Mouse (Mus musculus) pancreas, adult 10 weeks (tissue): ENCODE data around the gene Ccl3. TPM values are rescaled to one million over a fixed set of nuclear protein-coding genes. Genes with fewer than 3 reads are reported as not detected.

Experiments
- polyA plus RNA-seq: library from polyadenylated mRNA; stranded (reverse); fragments of 350-450 nt; fragmentation: Illumina TruSeq; extraction: RNeasy Lipid Tissue Mini Kit (QIAGEN cat#74804); gene quantifications from one replicate; pipeline ENCODE4 v1.2.3, GENCODE M21; 2015; ENCODE audit warnings: low read depth, low replicate concordance; ENCODE audit not compliant: insufficient read depth

The Ccl3 gene
- not detected for polyA plus RNA-seq

DNA sequence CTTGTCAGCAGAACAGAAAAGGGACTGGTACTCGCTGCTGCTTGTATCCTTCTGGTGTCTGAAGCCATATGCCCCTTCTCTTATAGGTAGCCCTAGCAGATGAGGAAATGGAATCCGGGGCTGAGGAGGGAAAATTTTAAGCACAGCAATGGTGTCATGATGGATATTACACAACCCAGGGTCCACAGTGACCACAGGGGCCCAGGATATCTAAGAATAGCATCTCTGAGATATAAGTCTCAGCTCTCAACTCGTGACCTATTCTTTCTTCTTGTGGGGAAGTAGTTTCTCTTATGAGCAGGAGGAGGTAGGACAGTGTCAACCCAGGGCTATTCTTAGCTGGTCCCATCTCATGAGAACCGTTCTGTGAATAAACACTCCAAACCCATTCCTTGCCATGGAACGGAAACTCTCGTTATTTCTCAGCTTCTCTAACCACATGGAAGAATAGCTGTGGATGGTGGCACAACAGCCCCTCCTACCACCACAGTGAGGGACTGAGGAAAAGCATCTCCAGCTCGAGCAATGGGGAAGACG, at the start of gene Ccl3:
TSS of gene Ccl3 (minus strand) at position 51 of the 537 bp plus-strand sequence.

DNA sequence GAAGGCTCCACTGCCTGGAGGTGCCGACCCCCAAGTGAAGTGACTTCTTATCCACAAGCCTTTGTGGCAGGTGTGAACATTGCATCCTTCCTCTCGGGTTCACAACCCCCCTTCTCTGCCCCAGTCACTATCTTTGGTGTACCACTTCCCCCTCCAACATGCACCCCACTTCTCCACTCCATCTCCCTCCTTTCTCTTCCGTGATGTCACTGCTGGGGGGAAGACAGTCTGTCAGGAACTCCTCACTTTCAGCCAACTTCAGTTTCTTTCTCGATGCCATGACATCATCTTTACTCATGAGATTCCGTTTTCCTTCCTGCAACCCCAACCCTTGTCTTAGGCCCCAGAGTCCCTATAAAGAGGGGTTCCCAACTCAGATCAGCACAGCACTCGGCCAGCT, 13.0 kb upstream of the Ccl3 start, which contains the start of gene Ccl4:
TSS of gene Ccl4 (plus strand) at position 381 of the 400 bp plus-strand sequence.

DNA sequence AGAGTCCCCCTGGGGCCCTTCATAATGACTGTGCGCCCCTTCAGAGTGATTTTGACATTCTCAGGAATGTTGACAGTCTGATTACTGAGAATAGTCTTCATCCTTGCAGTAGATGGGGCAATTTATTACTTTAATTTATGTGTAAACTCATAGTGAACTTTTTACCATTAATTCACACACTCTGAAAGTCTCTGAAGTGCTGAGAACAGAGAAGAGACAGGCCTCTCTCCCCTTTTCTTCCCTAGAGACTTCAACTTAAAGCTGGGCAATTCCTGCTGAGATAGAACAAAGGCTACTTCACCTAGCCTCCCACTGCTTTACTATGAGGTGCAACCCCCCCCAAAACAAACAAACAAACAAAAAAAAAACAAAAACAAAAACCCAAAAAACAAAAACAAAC, 3.6 kb downstream of the Ccl3 start, which contains the start of gene Rpl9-ps1:
TSS of gene Rpl9-ps1 (minus strand) at position 101 of the 400 bp plus-strand sequence.

Other genes with a start within 250 kb of the Ccl3 start
- 0.37 TPM for gene Rasl10b, start 240.2 kb downstream of the Ccl3 start, polyA plus RNA-seq
- gene Gas2l2, start 219.9 kb downstream of the Ccl3 start, polyA plus RNA-seq, result not detected
- gene 1700020L24Rik, start 211.7 kb downstream of the Ccl3 start, polyA plus RNA-seq, result not detected
- gene Mmp28, start 186.3 kb downstream of the Ccl3 start, polyA plus RNA-seq, result 2.5 TPM
- gene Taf15, start 176.3 kb downstream of the Ccl3 start, polyA plus RNA-seq, result 18.7 TPM
- gene Heatr9, start 127.2 kb downstream of the Ccl3 start, polyA plus RNA-seq, result not detected
- gene Ccl5, start 118.8 kb downstream of the Ccl3 start, polyA plus RNA-seq, result not detected
- 9.2 TPM for gene Ccl9, start 70.7 kb downstream of the Ccl3 start, polyA plus RNA-seq
- gene Ccl6, start 56.3 kb downstream of the Ccl3 start, polyA plus RNA-seq, result 23.3 TPM
- not detected for gene Rpl9-ps1, start 3.7 kb downstream of the Ccl3 start, polyA plus RNA-seq
- not detected for gene Ccl4, start 13.2 kb upstream of the Ccl3 start, polyA plus RNA-seq
- 11.9 TPM for gene Wfdc17, start 54.6 kb upstream of the Ccl3 start, polyA plus RNA-seq
- gene Wfdc18, start 59.7 kb upstream of the Ccl3 start, polyA plus RNA-seq, result not detected
- gene Wfdc21, start 97.6 kb upstream of the Ccl3 start, polyA plus RNA-seq, result not detected
- gene Heatr6, start 104.3 kb upstream of the Ccl3 start, polyA plus RNA-seq, result 2.3 TPM
- 16.9 TPM for gene Hnf1b, start 200.7 kb upstream of the Ccl3 start, polyA plus RNA-seq